Mouse (Mus musculus): ENCODE results near the gene Btg1. TPM values are rescaled to one million over a fixed set of nuclear protein-coding genes. Genes with fewer than 3 reads are reported as not detected.

Gene Btg1
- polyA plus RNA-seq, 1 experiment from 2014 or later = 58.8 TPM

GRCm38 (mm10) chr10:96617221-96617950 lies 580 bp downstream of the Btg1 start:
- Histone ChIP-seq H3K4me1 (peaks cover 30% of the 10 kb centered on the region), H3K36me3 (peaks cover 21% of the 10 kb centered on the region), H3K4me3 (peak overlapping the region; percentile 99), H3K27me3 (no peaks in the 10 kb centered on the region), H3K4me2 (replicated peaks) (peak overlapping the region; percentile 65), H3K9ac (peak overlapping the region; percentile 100), H3K27ac (peak overlapping the region; percentile 97), H3K9me3 (no peaks in the 10 kb centered on the region)
- WGBS = under 1% methylated on average over 74 of the region's 78 CpGs
- ATAC-seq (ENCODE audit: low FRiP score, low read depth) = peak; percentile 25

- Histone ChIP-seq H3K4me1 (peaks cover 36% of the 10 kb centered on the region), H3K9me3 (no peaks in the 10 kb centered on the region), H3K36me3 (peaks cover 26% of the 10 kb centered on the region), H3K4me3 (peak overlapping the region; percentile 99), H3K4me2 (replicated peaks) (peak overlapping the region; percentile 65), H3K9ac (peak overlapping the region; percentile 100), H3K27me3 (no peaks in the 10 kb centered on the region), H3K27ac (peak overlapping the region; percentile 97)
- ATAC-seq (ENCODE audit: low FRiP score, low read depth) = peak; percentile 24; the same call in 1 of the 2 replicates
- WGBS = under 1% methylated on average over 29 of the region's 29 CpGs
Measured at GRCm38 (mm10) chr10:96617951-96618575, 1.3 kb downstream of the Btg1 start.

GRCm38 (mm10) chr10:96619951-96620889 lies 3.4 kb downstream of the Btg1 start:
- Histone ChIP-seq H3K36me3 (peaks cover 42% of the 10 kb centered on the region), H3K27ac (no peak overlapping the region), H3K9me3 (no peaks in the 10 kb centered on the region)

GRCm38 (mm10) chr10:96620890-96621271 lies 4.1 kb downstream of the Btg1 start:
- H3K9ac ChIP-seq = peak overlapping the region; percentile 60
- no peak for ATAC-seq (ENCODE audit: low FRiP score, low read depth)

More at GRCm38 (mm10) chr10:96619951-96620889, 3.4 kb downstream of the Btg1 start:
- Histone ChIP-seq H3K9ac (peak overlapping the region; percentile 72), H3K27me3 (no peaks in the 10 kb centered on the region), H3K4me1 (peaks cover 44% of the 10 kb centered on the region), H3K4me2 (replicated peaks) (peak overlapping the region; percentile 91), H3K4me3 (peak overlapping the region; percentile 55)
- no peak for ATAC-seq (ENCODE audit: low FRiP score, low read depth)
- 40% methylated on average over 8 of the region's 8 CpGs for WGBS

GRCm38 (mm10) chr10:96621361-96621945 lies 4.6 kb downstream of the Btg1 start:
- peak overlapping the region; percentile 91 for H3K4me2 ChIP-seq (replicated peaks)
- no peak for ATAC-seq (ENCODE audit: low FRiP score, low read depth)
- H3K36me3 ChIP-seq = peaks cover 43% of the 10 kb centered on the region
- peak overlapping the region; percentile 55 for H3K4me3 ChIP-seq
- no peaks in the 10 kb centered on the region for H3K9me3 ChIP-seq
- no peaks in the 10 kb centered on the region for H3K27me3 ChIP-seq
- H3K4me1 ChIP-seq = peaks cover 49% of the 10 kb centered on the region
- H3K27ac ChIP-seq = no peak overlapping the region
- 76% methylated on average over 4 of the region's 4 CpGs for WGBS
- H3K9ac ChIP-seq = peak overlapping the region; percentile 31

More at GRCm38 (mm10) chr10:96620890-96621271, 4.1 kb downstream of the Btg1 start:
- Histone ChIP-seq H3K4me2 (replicated peaks) (peak overlapping the region; percentile 91), H3K27me3 (no peaks in the 10 kb centered on the region), H3K4me3 (peak overlapping the region; percentile 55), H3K4me1 (peaks cover 49% of the 10 kb centered on the region), H3K36me3 (peaks cover 42% of the 10 kb centered on the region), H3K27ac (no peak overlapping the region), H3K9me3 (no peaks in the 10 kb centered on the region)
- 34% methylated on average over 4 of the region's 4 CpGs for WGBS

GRCm38 (mm10) chr10:96621980-96622645 lies 5.3 kb downstream of the Btg1 start:
- Histone ChIP-seq H3K27ac (no peak overlapping the region), H3K4me3 (peak overlapping the region; percentile 55), H3K4me1 (peaks cover 54% of the 10 kb centered on the region)

GRCm38 (mm10) chr10:96622761-96623632 lies 6.2 kb downstream of the Btg1 start:
- Histone ChIP-seq H3K4me3 (peak overlapping the region; percentile 55), H3K36me3 (peaks cover 57% of the 10 kb centered on the region)
- 78% methylated on average over 6 of the region's 6 CpGs for WGBS

More at GRCm38 (mm10) chr10:96621980-96622645, 5.3 kb downstream of the Btg1 start:
- no peak for ATAC-seq (ENCODE audit: low FRiP score, low read depth)
- 79% methylated on average over 13 of the region's 13 CpGs for whole genome bisulfite sequencing
- H3K4me2 ChIP-seq (replicated peaks) = peak overlapping the region; percentile 91
- peak overlapping the region; percentile 31 for H3K9ac ChIP-seq
- no peaks in the 10 kb centered on the region for H3K9me3 ChIP-seq
- H3K27me3 ChIP-seq = no peaks in the 10 kb centered on the region
- peaks cover 49% of the 10 kb centered on the region for H3K36me3 ChIP-seq

GRCm38 (mm10) chr10:96623633-96624195 lies 6.9 kb downstream of the Btg1 start:
- H3K27me3 ChIP-seq = no peaks in the 10 kb centered on the region
- H3K27ac ChIP-seq = no peak overlapping the region
- H3K4me1 ChIP-seq = peaks cover 54% of the 10 kb centered on the region
- H3K4me3 ChIP-seq = no peak overlapping the region
- H3K4me2 ChIP-seq (replicated peaks) = peak overlapping the region; percentile 91
- WGBS = 92% methylated on average over 4 of the region's 4 CpGs
- H3K9ac ChIP-seq = no peak overlapping the region
- no peaks in the 10 kb centered on the region for H3K9me3 ChIP-seq
- peaks cover 64% of the 10 kb centered on the region for H3K36me3 ChIP-seq
- ATAC-seq (ENCODE audit: low FRiP score, low read depth) = no peak

More at GRCm38 (mm10) chr10:96622761-96623632, 6.2 kb downstream of the Btg1 start:
- peak overlapping the region; percentile 91 for H3K4me2 ChIP-seq (replicated peaks)
- H3K27me3 ChIP-seq = no peaks in the 10 kb centered on the region
- H3K9me3 ChIP-seq = no peaks in the 10 kb centered on the region
- H3K9ac ChIP-seq = no peak overlapping the region
- peaks cover 54% of the 10 kb centered on the region for H3K4me1 ChIP-seq
- ATAC-seq (ENCODE audit: low FRiP score, low read depth) = no peak
- H3K27ac ChIP-seq = no peak overlapping the region; the same call in 1 of the 2 replicates

- Histone ChIP-seq H3K4me1 (peaks cover 55% of the 10 kb centered on the region), H3K36me3 (peaks cover 71% of the 10 kb centered on the region), H3K27me3 (no peaks in the 10 kb centered on the region), H3K4me3 (no peak overlapping the region), H3K9ac (no peak overlapping the region), H3K4me2 (replicated peaks) (peak overlapping the region; percentile 91; the same call in 1 of the 2 replicates), H3K27ac (no peak overlapping the region), H3K9me3 (no peaks in the 10 kb centered on the region)
- ATAC-seq (ENCODE audit: low FRiP score, low read depth) = no peak
- WGBS = 96% methylated on average over 2 of the region's 2 CpGs
Measured at GRCm38 (mm10) chr10:96624406-96624805, 7.6 kb downstream of the Btg1 start.

GRCm38 (mm10) chr10:96625061-96625460 lies 8.3 kb downstream of the Btg1 start:
- no peak overlapping the region for H3K4me3 ChIP-seq
- H3K27ac ChIP-seq = no peak overlapping the region
- no peak overlapping the region for H3K4me2 ChIP-seq (replicated peaks)
- no peak for ATAC-seq (ENCODE audit: low FRiP score, low read depth)
- H3K27me3 ChIP-seq = no peaks in the 10 kb centered on the region
- WGBS = 77% methylated on average over 4 of the region's 4 CpGs
- H3K9ac ChIP-seq = no peak overlapping the region
- H3K36me3 ChIP-seq = peaks cover 68% of the 10 kb centered on the region
- H3K4me1 ChIP-seq = peaks cover 52% of the 10 kb centered on the region
- H3K9me3 ChIP-seq = no peaks in the 10 kb centered on the region

Data from limb, embryonic 13.5 days (tissue).